Mouse (Mus musculus): Measurements from ENCODE around the gene Polh. TPM values are rescaled to one million over a fixed set of nuclear protein-coding genes. Genes with fewer than 3 reads are reported as not detected.

Gene Polh
- total RNA-seq (2021): 1 to 10 TPM; 6.4 to 6.5 TPM

DNA sequence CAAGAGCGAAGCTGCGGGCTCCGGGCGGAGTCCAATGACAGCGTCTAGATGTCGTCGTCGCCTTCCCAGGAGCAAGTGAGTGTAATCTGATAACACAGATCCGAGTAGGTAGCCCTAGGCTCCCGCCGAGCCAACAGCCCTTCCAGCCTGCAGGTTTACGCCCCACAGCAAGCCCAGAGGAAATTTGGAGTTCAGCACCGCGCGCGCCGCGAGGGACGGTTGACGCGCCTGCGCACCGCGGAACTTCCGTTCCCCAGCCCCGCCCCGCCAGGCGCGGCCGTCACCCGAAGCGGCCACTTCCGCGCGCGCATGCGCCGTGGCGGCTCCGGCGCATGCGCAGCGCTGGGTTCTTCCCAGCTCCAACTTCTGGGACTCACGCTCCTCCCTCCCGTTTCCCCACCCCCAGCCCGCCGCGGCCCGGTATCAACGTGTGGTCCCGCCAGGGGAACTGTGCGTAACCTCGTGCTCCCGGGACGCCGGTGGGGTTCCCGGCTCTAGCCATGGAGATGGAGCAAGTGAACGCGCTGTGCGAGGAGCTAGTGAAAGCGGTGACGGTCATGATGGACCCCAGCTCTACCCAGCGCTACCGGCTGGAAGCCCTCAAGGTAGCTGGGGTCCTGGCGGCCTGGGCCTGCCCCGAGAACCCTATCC lies at the start of gene Polh, which contains the start of gene Xpo5:
TSS of gene Polh (minus strand) at position 225 of the 651 bp plus-strand sequence.
TSS of gene Xpo5 (plus strand) at position 362 of the 651 bp plus-strand sequence.
- peak; percentile 91 to 95 for DNase-seq (ENCODE audit: low spot score in 2 of 2)
- intact Hi-C loops (cut with DNase I): loop anchor here (5.0 kb wide), 1 partner anchor 125 kb away; the partner anchor contains the start of gene Abcc10

DNA sequence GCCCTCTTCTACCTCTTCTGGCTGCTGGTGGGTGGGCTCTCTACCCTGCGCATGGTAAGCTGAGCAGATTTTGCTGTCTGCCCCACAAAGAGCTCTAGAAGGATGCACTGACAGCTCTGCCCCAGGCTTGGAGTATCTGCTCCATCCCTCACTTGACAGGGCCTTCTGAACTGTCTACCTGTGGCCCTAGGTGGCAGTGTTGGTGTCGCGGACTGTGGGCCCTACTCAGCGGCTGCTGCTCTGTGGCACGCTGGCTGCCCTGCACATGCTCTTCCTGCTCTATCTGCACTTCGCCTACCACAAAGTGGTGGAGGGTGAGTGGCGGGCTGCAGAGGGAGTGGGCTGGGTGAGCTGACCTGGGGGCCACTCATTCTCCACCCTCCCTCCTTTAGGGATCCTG lies 48.7 kb upstream of the Polh start:
- intact Hi-C loops (cut with DNase I): no loop called here
- no peak for DNase-seq (ENCODE audit: low spot score in 2 of 2)

DNA sequence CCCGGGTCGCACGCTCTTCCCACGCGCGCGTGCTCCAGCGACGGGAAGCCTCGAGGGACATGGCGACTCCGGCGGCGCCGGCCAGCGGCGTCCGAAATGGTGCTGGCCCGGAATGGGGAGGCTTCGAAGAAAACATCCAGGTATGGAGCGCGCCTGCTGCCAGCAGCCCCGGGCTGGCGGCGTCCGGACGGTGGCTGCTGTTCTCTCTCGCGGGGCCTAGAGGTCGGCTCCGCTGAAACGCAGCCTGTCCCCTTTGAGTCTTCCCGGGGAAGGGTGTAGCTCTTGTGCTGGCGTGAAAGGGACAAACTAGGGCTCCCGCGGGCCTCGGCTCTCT lies 45.7 kb upstream of the Polh start:
- intact Hi-C loops (cut with DNase I): loop anchor here (2.0 kb wide), 1 partner anchor 43 kb away; no protein-coding TSS in a partner anchor
- no peak for DNase-seq (ENCODE audit: low spot score in 2 of 2)

DNA sequence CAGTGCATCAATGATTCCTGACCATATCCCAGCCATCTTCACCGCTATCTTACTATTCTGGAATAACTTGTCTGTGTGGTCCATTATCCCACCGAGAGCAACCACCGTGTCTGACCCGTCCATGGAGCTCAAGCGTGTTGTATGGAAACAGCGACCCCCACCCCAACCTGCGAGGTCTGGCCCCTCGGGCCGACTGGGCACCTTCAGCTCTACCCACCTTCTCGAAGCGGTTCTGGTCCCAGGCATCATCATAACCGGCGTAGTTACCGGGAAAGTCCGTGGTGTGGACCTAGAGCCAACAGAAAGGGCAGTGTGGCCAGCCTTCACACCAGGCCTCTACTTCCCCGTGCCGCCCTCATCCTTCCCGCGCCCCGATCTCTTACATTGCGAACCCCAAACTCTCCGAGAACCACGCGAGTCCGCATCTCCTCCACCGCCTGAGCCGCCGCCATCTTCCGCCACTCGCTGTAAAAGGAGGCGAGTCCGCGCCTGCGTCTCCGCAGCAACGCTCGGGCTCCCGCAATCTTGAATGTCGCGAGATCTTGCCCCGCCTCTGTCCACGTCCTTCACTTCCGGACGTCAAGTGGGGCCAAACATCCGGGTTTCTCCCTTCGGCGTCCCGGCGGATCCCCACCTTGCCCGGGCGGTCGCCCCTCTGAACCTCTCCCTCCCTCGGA lies 45.2 kb upstream of the Polh start, which contains the start of the genes Polr1c and Yipf3:
TSS of gene Polr1c (minus strand) at position 543 of the 677 bp plus-strand sequence.
TSS of gene Yipf3 (plus strand) at position 569 of the 677 bp plus-strand sequence.
- intact Hi-C loops (cut with DNase I): loop anchor here (2.0 kb wide), 1 partner anchor 43 kb away; no protein-coding TSS in a partner anchor
- DNase-seq (ENCODE audit: low spot score in 2 of 2): peak; percentile 97 to 98

DNA sequence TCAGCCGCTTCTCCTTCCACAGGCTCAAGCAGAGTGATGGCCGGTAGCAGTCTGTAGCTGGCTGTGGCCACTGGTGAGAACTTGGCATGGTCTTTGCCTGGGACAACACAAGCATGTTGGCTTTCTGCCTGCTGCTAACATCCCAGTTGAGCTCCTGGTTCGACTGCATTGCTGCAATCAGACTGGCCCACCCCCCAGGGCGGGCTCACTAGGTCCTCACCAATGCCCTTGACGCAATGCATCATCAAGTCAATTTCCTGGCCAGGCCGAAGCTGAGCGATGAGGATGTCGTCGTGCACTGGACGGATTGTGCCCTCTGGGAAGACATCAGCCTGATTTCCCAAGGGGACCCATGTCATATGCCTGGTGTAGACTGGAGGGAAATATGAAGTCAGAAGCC lies 42.1 kb upstream of the Polh start:
- no peak for DNase-seq (ENCODE audit: low spot score in 2 of 2)
- intact Hi-C loops (cut with DNase I): no loop called here

DNA sequence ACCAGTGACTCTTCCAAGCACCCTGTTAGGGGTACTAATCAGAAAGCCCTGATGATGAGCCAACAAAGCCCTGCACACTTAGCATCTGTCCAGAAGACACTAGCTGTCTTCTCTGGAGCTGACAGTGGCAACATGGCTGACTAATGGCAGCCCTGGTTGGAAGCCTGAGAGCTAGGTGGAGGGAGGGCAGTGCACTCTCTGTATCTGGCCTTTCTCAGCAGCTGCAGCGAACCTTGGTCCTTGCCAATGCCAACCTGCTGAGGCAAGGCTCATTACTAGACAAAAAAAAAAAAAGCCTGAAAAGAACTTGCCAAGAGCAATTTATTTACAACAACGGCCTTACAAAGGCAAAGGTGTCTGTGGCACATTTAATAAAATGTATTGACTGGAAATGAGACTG lies 41.2 kb upstream of the Polh start:
- intact Hi-C loops (cut with DNase I): no loop called here

DNA sequence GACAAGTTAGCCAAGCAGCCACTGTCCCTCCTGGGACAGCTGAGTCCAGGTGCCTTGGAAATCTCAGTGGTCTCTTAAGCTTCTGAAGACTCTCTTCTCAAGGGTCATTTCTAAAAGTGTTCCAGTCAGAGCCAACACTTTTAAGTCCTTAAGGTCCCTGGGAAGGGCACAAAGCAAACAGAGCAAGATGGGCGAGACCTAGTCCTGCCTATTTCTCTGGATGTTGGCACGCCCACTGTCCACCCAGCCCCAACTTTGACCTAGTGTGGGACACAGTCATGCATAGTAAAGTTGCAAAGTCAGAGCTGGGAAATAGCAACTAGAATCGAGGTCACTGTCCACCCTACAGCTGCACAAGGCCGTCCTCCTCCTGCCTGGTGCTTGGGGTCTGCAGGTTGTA lies 40.5 kb upstream of the Polh start:
- intact Hi-C loops (cut with DNase I): no loop called here
- no peak for DNase-seq (ENCODE audit: low spot score in 2 of 2)

More for the DNA sequence above, 41.2 kb upstream of the Polh start:
- no peak for DNase-seq (ENCODE audit: low spot score in 2 of 2)

DNA sequence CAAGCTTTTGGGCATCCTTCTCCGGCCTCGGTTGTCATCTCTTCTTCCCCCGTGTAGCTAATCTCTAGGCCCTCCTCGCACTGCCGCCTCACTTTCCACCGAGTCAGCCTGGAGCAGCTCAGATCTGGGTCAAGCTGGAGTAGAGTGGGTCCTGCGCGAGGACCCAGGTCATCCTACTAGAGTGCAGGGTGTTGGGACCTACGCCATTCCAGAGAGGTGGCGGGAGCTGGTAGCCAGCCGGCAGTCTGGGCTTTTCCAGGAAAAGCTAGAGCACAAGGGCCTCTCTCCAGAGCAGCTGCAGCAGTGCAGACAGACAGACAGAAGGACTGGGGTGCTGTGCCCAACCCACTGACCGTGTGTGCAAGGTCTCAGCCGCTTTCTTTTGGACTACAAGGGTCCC lies 39.8 kb upstream of the Polh start:
- intact Hi-C loops (cut with DNase I): no loop called here
- no peak for DNase-seq (ENCODE audit: low spot score in 2 of 2)

DNA sequence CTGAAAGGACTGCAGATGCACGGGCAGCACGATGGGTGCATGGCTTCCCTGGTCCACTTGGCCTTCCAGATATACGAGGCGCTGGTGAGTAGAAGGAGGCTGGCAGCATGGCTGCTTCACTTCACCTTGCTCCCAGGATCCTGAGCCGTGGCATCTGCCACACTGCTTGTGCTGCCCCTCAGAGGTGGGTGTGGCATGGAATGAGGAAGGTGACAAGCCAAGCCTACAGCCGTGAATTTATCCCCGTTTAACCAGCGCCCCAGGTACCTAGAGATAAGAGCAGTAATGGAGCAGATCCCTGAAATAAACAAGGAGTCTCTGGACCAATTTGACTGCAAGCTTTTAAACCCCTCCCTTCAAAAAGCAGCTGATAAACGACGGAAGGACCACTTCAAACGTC lies 39.0 kb upstream of the Polh start:
- intact Hi-C loops (cut with DNase I): no loop called here
- DNase-seq (ENCODE audit: low spot score in 2 of 2): no peak

DNA sequence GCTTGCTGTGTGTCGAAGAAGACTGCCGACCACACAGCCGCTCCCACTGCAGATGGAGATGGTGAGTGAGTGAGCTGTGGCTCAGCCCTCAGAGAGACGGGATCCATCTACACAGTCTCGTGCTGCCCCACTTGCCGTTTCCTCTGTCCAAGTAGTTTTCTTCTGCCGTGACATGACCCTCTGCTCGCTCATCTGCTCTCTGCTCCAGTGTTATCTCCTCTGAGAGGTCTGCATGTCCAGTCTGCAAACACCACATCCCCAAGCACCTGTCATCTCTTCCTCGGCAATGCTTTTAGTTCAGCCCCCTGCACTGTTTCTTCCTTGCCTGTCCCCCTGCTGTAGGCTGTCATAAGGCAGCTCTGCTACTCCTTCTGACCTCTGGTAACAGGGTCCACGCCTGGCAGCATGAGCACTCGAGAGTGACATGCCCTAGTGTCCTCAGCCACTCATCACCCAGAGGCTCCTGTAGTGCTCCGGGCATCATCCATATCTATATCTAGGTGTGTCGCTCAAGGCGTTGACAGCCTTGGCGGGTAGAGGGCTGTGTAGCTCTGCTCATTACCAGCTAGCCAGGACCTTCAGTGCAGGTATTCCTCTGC lies 37.2 kb upstream of the Polh start:
- intact Hi-C loops (cut with DNase I): no loop called here
- DNase-seq (ENCODE audit: low spot score in 2 of 2): no peak

DNA sequence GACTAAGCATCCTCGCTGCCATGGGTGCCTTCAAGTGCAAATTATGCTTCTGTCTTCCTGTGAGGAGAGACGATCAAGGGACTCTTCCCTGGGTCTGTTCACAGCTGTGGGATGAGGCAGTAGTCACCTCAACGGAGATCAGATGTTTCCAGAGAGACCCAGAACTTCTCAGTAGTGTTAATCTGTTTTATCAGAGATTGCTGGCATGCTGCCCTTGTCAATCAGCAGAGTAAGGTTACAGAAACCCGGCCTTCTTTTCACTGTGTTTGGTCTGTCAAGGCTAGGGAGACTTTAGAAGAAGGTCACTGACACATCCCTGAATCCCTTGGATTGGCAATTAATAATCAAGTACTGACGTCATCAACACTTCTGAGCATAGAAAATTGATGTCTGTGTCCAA lies 35.0 kb upstream of the Polh start:
- intact Hi-C loops (cut with DNase I): no loop called here
- no peak for DNase-seq (ENCODE audit: low spot score in 2 of 2)

DNA sequence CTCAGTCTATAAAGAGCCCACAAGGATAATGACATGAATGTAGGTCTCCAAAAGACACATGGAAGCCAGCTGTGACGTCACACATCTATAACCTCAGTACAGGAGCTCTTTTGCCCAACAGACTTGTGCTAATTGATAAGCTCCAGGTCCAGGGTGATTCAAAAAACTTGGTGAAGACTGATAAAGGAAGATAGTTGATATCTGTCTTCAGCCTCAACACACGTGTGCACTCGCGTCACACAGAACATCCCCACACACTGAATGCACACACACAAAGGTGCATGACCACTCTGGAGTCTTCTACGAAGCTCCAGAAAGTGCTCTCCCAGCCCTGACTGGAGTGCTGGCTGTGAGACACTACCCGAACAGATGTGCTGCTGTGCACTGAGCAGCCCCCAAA lies 34.6 kb upstream of the Polh start:
- DNase-seq (ENCODE audit: low spot score in 2 of 2): no peak
- intact Hi-C loops (cut with DNase I): no loop called here

DNA sequence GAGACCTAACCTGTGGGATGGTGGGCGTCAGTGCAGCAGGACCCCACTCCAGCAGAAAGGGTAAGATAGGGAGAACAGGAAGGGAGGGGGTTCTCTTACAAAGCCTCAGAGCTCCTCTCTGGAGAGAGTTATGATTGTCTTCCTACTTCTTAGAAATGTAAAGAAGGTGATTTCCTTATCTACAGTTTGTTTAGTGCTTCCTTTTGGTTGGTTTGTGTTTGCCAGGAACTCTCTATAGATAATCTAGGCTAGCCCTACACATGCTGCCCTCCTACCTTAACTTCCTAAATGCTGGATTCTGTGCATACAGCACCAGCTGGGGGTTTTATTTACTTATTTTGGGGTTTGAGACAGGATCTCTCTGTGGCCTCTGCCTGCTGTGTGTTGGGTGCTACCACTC lies 33.6 kb upstream of the Polh start:
- no peak for DNase-seq (ENCODE audit: low spot score in 2 of 2)
- intact Hi-C loops (cut with DNase I): no loop called here

DNA sequence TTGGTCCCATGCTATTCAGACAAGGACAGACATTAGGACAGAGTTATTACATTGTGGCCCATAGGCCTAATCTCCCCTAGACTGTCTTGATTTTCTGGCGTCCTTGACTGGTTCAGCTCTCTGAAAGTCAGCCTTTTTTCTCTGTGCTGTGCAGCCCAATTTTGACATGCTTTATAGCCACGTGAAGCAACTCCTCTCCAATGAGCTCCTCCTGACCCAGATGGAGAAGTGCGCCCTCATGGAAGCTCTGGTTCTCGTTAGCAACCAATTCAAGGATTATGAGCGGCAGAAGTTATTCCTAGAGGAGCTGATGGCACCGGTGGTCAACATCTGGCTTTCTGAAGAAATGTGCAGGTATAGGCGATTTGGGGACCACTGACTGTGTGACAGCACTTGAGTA lies 25.1 kb upstream of the Polh start:
- no peak for DNase-seq (ENCODE audit: low spot score in 2 of 2)
- intact Hi-C loops (cut with DNase I): no loop called here

DNA sequence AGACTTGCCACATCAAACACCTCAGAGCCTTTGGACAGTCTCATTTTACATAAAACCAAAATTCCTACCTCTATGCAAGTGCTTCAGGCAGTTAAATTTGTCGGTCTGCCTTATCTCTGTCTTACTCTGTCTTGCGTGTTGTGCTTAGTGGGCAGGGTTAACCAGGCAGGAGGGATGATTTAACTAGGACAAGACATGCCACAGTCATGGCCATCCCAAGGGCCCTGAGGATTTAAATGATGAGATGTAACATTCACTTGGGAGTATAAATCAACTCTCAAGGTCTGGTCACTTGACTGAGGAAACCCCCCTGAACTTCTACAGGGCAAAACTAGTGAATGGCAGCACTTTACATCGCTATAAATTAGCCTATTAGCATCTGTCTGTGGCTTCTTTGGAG lies 19.2 kb upstream of the Polh start:
- DNase-seq (ENCODE audit: low spot score in 2 of 2): no peak
- intact Hi-C loops (cut with DNase I): no loop called here

DNA sequence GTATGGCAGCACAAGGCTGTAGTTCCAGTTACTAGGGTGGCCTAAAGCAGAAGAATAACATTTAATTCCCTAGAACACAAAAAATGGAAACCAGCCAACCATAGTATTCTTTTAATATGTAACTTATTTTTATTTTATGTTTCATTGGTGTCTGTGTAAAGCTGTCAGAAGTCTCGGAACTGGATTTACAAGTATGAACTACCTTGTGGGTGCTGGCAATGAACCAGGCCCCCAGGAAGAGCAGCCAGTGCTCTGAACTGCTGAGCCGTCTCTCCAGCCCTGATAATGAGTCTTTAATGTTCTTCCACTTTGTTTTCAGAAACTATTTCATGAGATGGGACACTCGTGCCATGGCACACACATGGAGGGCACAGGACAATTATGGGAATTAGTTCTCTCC lies 8.1 kb upstream of the Polh start:
- DNase-seq (ENCODE audit: low spot score in 2 of 2): no peak

DNA sequence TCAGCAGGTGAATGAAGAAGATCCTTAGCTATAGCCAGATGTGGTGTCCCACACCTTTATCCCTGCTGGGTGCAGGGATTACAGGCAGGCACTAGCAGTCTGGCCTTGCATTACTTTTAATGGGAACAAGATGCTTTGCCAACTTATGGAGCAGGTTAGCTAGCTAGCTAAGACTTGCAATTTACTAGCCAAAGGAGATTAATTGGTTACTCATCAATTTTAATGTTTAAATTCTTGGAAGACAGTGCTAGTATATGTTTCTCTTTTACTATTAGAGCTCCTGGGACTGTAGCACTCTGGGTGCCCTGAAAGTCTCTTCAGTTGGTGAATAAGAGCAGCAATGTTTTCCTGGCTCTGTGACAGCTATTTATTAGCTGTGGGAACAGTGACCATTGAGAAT lies 4.2 kb upstream of the Polh start:
- intact Hi-C loops (cut with DNase I): no loop called here
- DNase-seq (ENCODE audit: low spot score in 2 of 2): no peak

More for the DNA sequence above, 8.1 kb upstream of the Polh start:
- intact Hi-C loops (cut with DNase I): no loop called here

DNA sequence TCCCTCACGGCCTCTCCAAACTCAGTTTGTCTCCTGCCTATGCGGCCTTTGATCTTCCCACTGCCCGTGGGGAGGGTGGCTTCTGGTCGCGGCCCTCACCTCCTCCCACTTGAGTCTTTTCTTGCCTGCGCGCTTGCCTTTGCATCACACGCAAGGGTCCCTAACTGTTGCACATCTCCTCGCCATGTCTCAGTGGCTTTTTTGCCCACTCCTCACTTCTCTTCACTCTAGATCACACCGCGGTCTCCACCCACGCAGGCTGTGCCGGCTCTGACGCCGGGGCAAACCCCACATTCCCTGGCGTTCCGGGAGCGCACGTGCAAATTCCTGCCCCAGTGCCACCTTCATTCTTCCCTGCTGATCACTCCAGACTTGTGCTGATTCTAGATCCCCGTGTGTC lies 633 bp upstream of the Polh start:
- intact Hi-C loops (cut with DNase I): loop anchor here (5.0 kb wide), 1 partner anchor 124 kb away; the partner anchor contains the start of gene Abcc10
- peak; percentile 27 to 28 for DNase-seq (ENCODE audit: low spot score in 2 of 2)

DNA sequence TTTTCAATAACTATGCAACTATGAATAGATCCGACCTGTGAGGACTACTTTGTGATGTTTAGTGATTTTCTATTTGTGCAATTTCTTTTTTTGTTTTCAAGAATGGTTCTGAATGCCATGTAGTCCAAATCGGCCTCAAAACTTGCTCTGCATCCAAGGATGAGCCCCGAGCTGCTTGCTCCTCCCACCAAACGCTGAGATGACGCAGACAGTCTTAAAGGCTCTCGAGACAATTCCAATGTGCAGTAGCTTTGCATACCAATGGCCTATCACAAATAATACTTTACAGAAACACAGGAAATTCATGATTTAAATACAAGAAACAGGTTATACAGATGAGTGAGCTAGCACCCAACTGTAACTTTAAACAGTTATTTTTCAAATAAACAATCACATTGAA lies 1.3 kb downstream of the Polh start:
- intact Hi-C loops (cut with DNase I): loop anchor here (5.0 kb wide), 1 partner anchor 126 kb away; the partner anchor contains the start of gene Abcc10
- peak in 1 of 2 experiments; percentile 33 for DNase-seq (ENCODE audit: low spot score in 2 of 2)

DNA sequence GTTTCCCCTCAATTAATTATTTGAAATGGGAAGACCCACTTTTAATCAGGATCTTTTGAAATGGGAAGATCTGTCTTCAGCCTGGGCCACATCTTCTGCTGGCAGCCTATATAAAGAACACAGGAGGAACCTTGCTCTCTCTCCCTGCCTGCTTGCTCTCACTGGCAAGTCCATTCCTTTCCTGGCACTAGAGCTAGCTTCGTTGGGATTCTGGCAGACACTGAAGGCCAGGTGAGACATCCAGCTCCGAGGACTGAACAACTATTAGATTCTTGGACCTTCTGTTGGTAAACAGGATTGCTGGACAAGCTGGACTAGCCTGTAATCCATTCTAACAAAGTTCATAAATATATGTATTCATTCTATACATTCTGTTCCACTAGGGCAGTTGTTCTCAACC lies 13.6 kb downstream of the Polh start:
- no peak for DNase-seq (ENCODE audit: low spot score in 2 of 2)
- intact Hi-C loops (cut with DNase I): loop anchor here (10.0 kb wide), 1 partner anchor 216 kb away; no protein-coding TSS in a partner anchor
